Mouse (Mus musculus) heart, postnatal 4 days (tissue): ENCODE results near the gene Cd300lb. TPM values are rescaled to one million over a fixed set of nuclear protein-coding genes. Genes with fewer than 3 reads are reported as not detected.
"Not testable (repeated sequence)": the region's sequence is repeated elsewhere in the genome, so short reads cannot be mapped to it uniquely, and the experiment has no call there.

Experiments
- DNase-seq: peaks from one replicate; pipeline ENCODE4 v3.0.0; 2021
- total RNA-seq, 2 experiments: library from RNA; stranded (reverse); gene quantifications; 2 replicates each; pipeline ENCODE4 v1.2.3; 2021

Gene Cd300lb
- total RNA-seq = under 1 TPM; 0.19 to 0.32 TPM

- no peak for DNase-seq
Measured at GRCm38 (mm10) chr11:114934144-114934543, at the start of gene Cd300lb. Gene Cd300lb (minus strand): TSS chr11:114934386.

DNA sequence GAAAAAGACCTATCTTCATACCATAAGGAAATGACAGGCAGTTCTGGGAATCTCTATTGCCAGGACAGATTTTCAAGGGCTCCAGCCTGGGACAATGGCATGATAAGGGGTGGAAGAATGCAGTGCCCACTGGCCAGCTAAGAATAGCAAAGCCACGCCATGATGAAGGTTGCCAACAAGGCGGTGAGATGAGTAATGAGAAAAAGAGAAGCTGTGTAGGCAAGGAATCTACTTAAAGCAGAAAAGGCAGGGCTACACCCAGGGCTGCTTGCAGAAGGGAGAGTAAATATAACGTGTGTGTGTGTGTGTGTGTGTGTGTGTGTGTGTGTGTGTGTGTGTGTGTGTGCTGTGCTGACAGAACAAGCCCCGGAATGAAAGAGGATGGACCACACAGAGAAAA is 47.7 kb upstream of the Cd300lb start:
- peak; percentile 8 for DNase-seq

DNA sequence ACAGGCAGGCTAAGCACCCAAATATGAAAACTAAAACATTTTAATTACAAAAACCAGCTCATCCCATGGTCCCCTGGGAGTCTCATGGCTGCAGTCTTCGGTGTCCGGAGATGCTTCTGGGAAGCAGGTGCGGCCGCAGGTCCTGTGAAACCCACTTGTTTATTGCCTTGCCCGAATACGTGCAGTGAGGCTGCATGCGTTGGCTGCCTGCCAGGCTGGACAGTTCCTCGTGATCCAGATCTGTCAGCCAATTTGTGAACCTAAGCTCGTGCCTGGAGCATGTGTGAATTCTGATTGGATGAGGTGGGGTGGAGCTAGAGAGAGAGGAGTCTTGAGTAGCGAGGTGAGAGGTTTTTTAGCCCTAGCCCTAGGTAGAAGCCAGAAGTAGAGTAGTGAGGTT is 38.5 kb upstream of the Cd300lb start:
- no peak for DNase-seq

DNA sequence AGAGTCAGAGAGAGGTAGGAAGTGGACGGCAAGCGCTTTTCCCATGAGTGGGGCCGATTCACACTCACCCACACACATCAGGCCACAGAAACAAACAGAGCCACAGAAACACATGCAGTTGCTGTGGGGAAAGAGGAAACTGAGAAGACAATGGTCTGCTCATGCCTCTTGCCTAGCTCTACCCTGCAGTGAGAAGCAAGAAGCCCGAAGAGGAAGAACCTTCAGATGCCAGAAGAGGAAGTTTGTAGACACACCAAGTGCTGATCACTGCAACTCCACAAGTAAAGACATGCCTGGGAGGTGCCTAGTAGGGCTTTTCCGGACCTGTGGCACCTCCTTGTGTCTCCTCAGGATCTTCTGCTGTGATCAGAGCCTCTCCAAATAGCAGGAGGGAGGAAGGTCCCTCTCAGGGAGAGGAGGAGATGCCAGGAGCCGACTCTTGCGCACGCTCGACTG is 34.6 kb upstream of the Cd300lb start, which contains the start of gene Cd300c:
Gene Cd300c, minus strand, starts transcription at position 406 of the 456 bp plus-strand sequence.
- DNase-seq = no peak

DNA sequence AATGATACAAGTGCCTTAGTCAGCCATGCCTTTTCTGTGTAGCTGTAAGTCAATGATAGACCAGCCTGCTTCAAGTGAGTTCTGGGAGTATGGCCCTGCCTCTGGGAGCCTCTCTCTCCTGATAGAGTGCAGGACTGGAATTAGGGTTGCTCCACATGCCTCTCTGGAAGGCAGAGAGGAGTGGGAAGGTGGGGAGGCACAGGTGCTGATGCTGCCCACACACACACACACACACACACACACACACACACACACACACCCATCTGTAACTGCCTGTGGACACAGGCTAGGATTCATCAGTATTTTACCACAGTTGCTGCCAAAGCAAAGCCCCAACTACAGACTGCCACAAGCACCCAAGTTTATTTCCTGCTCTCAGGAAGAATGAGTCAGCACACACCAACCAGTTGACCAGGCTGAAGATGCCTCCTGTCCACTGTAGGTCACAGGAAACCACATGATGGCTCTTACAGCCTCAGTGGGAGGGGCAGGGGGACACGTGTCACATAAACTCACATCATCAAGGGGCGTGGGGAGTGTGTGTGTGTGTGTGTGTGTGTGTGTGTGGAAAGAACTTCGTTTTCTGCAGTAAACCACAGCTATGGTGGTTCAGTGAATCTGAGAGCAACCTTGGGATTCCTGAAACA is 31.1 kb upstream of the Cd300lb start:
- DNase-seq = no peak

GRCm38 (mm10) chr11:114960369-114960768 is 26.2 kb upstream of the Cd300lb start:
- DNase-seq = no peak

GRCm38 (mm10) chr11:114933591-114933990 is 595 bp downstream of the Cd300lb start:
- DNase-seq = no peak

GRCm38 (mm10) chr11:114931041-114931440 is 3.1 kb downstream of the Cd300lb start:
- no peak for DNase-seq

DNA sequence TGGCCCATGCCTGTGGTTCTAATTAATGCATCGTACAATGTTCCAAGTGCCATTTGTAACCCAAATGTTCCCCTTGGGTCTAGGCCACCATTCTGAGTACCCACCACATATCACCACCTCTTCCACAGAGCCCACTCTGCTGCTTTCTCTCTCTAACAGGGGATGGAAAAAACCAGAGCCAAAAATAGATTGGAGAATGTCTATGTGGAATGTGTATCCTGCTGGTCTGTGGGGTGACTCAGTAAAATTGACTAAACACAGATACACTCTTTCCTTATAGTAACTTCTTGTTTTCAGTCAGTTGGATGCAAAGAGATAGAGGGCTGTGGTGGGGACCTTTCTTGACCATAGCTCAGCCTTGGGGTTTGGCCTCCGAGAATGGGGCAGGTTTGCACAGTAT is 4.6 kb downstream of the Cd300lb start:
- no peak for DNase-seq

GRCm38 (mm10) chr11:114923961-114924360 is 10.2 kb downstream of the Cd300lb start:
- DNase-seq = no peak

- DNase-seq = no peak
Measured at GRCm38 (mm10) chr11:114922439-114922838, 11.7 kb downstream of the Cd300lb start.

GRCm38 (mm10) chr11:114917120-114917519 is 17.1 kb downstream of the Cd300lb start:
- no peak for DNase-seq

GRCm38 (mm10) chr11:114914978-114915377 is 19.2 kb downstream of the Cd300lb start:
- no peak for DNase-seq

DNA sequence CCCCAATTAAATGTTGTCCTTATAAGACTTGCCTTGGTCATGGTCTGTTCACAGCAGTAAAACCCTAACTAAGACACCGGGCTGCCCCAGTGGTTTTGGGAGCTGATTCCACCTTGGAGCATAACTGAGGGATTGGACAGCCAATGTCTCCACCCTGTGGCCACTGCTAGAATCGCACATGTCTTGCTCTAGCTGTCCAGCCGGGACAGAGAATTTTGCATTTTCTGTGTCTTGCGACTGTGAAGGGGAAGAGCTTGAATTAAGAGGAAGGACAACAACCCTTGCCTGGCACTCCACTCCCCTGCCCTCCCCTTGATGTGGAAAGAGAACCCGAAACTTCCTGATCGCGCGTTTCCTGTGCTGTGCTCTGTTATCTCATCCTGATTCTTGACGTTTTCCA is 21.3 kb downstream of the Cd300lb start:
- peak; percentile 87 for DNase-seq

GRCm38 (mm10) chr11:114909538-114909937 is 24.6 kb downstream of the Cd300lb start:
- DNase-seq = not testable (repeated sequence)

DNA sequence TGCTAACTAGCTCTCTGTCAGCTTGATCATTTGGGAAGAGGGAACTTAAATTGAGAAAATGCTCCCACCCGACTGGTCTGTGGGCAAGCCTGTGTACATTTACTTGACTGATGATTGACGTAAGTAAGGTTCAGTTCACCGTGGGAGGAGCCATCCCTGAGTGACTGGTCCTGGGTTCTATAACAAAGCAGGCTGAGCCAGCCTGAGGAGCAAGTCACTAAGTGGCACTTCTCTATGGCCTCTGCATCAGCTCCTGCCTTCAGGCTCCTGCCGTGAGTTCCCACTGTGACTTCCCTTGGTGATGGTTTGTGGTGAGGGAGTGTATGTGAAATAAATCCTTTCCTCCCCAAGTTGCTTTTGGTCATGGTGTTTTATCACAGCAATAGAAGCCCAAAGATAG is 26.1 kb downstream of the Cd300lb start:
- no peak for DNase-seq

DNA sequence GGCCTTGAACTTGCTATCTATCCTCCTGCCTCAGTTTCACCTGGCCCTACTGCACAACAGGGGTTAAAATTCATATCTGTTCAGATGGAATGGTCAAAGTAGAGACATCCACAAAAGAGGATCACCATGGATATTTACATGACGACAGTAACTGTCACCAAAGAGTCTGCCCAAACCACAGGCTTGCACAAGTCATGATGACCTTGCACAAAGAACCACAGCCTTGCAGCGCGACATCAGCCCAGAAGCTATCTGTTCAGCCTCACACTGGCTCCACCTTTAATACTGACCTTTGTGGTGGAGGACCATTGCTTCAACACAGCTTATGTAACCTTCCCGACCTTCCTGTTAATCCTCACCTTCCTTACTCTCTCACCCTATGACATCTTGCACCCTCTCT is 26.6 kb downstream of the Cd300lb start:
- no peak for DNase-seq

DNA sequence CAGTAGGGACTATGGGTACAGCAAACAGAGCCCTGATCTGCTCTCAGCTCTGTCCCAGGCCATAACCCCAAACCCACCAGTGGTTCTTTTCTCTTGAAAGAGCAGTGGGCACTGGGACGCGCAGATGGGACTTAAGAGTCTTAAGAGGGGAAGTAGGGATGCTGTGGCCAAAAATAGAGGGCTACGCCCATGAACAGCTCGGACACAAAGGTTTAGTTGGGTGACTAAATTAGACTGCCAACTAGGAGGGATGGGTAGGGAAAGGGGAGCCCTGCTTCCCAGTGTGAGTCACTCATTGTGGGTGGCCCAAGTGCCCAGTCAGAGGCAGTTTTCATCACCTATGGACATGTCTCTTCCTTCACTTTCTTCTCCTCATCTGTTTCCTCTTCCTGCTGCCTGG is 31.0 kb downstream of the Cd300lb start:
- no peak for DNase-seq

DNA sequence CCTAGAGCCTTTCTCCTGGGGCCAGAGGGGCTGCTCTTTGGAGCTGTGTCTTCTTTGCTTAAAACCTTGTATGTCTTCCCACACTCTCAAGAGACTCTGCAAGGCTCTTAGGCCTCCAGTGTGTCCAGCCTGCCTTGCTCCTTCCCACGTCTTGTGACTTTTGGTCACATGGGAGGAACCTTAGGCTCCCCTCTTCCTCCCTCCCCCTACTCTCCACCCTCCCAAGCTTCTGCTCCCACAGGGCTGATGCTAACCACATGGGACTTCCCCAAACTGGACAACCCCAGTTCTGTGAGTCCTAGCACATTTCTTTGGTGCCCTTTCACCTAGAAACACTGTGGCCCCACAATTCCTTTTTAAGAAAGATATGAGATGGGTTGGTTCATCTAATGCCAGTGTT is 36.2 kb downstream of the Cd300lb start:
- DNase-seq = no peak

DNA sequence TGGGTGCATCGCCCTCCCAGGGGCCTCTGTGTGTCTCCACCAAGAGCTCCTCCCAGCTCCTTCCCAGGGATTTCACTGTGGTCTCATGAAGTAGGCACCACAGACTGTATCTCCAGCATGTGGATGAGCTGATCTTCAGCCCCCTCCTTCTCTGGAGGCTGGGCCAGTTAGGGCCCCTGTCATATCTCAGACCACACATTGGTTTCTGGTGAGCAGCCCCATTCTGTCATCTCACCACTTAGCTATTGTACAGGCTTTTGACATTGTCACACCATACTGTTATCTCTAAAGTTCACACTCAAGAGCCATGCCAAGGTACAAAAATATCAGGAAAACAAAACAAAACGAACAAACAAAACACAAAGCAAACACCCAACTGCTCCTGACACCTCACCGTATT is 38.1 kb downstream of the Cd300lb start:
- DNase-seq = no peak

DNA sequence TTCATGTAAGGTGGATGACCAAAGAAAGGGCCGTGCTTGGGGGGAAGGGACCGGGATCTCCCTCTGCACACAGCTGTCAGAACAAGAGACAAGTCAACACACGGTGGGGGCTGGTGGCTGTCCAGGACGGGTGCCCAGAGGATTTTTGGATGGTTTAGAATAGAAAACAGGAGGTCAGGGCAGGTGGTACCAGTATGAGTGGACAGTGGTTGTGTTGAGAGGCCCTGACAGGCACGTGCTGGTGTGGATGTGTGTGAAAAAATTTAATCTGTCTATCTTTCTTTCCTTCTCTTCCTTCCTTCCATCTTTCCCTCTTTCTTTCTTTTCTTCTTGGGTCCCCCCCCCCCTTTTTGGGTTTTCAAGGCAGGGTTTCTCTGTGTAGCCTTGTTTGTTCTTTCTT is 43.6 kb downstream of the Cd300lb start:
- no peak for DNase-seq

DNA sequence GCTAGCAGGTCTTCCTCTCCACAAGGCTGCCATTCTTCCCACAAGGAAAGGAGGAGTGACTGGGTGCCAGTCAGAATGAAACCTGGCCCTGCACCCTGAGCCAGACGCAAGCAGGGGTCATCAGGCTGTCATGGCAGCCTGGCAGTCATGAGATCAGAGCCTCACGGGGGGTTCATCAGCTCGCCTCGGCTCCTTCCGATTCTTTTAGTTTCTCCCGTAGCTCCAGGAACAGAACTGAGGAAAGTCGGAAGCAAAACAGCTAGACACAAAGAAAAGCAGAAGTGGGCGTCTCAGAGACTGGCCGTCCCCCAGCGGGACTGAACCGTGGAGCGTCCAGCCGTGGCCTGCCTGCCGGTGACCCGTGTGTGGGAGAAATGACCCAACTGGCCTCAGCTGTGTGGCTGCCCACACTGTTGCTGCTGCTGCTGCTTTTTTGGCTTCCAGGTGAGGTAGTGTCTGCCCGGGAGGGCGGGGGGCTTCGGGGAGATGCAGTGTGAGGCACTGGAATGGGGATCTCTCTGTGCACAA is 44.1 kb downstream of the Cd300lb start, which contains the start of gene Cd300a:
Gene Cd300a, plus strand, starts transcription at position 51 of the 528 bp plus-strand sequence.
- no peak for DNase-seq

- peak; percentile 40 for DNase-seq
Measured at GRCm38 (mm10) chr11:114884380-114885100, 49.6 kb downstream of the Cd300lb start.
